Mouse (Mus musculus) thymus, adult 18-20 months (tissue): ENCODE measurements at regions not wholly inside any gene's neighbourhood (a gene's known extent, or its start where the extent isn't known, plus 50 kb on each side); places are given as distances from the start of the nearest gene placed in this dataset.
"Not testable (repeated sequence)": the region's sequence is repeated elsewhere in the genome, so short reads cannot be mapped to it uniquely, and the experiment has no call there.

Source experiments
- DNase-seq, 2 experiments: peaks; one replicate each; pipeline ENCODE4 v3.0.0; 2022; ENCODE audit warnings: mixed read lengths in 2 of 2

GRCm38 (mm10) chr6:95058017-95058416 lies 59.0 kb upstream of the Kbtbd8 start:
- no peak for DNase-seq

GRCm38 (mm10) chr6:95056222-95056621 lies 60.8 kb upstream of the Kbtbd8 start:
- no peak for DNase-seq

GRCm38 (mm10) chr6:95053717-95054382 lies 63.2 kb upstream of the Kbtbd8 start:
- no peak for DNase-seq

- DNase-seq: not testable (repeated sequence)
Observed at GRCm38 (mm10) chr6:95041351-95041750, 75.7 kb upstream of the Kbtbd8 start.

- DNase-seq: no peak
Observed at GRCm38 (mm10) chr6:95024239-95024638, 92.8 kb upstream of the Kbtbd8 start.

- DNase-seq: no peak
Observed at GRCm38 (mm10) chr6:95021724-95022123, 95.3 kb upstream of the Kbtbd8 start.

- DNase-seq: no peak
Observed at GRCm38 (mm10) chr6:95017911-95018310, 99.1 kb upstream of the Kbtbd8 start.

- DNase-seq: no peak
Observed at GRCm38 (mm10) chr6:95017484-95017883, 99.6 kb upstream of the Kbtbd8 start.

- DNase-seq: no peak
Observed at GRCm38 (mm10) chr6:95013096-95013495, 103.9 kb upstream of the Kbtbd8 start.

GRCm38 (mm10) chr6:95006485-95006884 lies 110.6 kb upstream of the Kbtbd8 start:
- no peak for DNase-seq

GRCm38 (mm10) chr6:95003716-95004115 lies 113.3 kb upstream of the Kbtbd8 start:
- no peak for DNase-seq

- no peak for DNase-seq
Observed at GRCm38 (mm10) chr6:94999562-94999961, 117.5 kb upstream of the Kbtbd8 start.

- DNase-seq: no peak
Observed at GRCm38 (mm10) chr6:94999002-94999401, 118.0 kb upstream of the Kbtbd8 start.

- no peak for DNase-seq
Observed at GRCm38 (mm10) chr6:94998371-94998770, 118.7 kb upstream of the Kbtbd8 start.

- no peak for DNase-seq
Observed at GRCm38 (mm10) chr6:94994376-94994775, 122.7 kb upstream of the Kbtbd8 start.

- DNase-seq: no peak
Observed at GRCm38 (mm10) chr6:94987427-94987826, 129.6 kb upstream of the Kbtbd8 start.

GRCm38 (mm10) chr6:94986346-94986745 lies 130.7 kb upstream of the Kbtbd8 start:
- DNase-seq: no peak

- DNase-seq: no peak
Observed at GRCm38 (mm10) chr6:94984411-94984895, 132.6 kb upstream of the Kbtbd8 start.

GRCm38 (mm10) chr6:94968683-94969082 lies 148.4 kb upstream of the Kbtbd8 start:
- no peak for DNase-seq

GRCm38 (mm10) chr6:94966962-94967361 lies 150.1 kb upstream of the Kbtbd8 start:
- no peak for DNase-seq

GRCm38 (mm10) chr6:94963204-94963603 lies 153.8 kb upstream of the Kbtbd8 start:
- no peak for DNase-seq

GRCm38 (mm10) chr6:94962411-94963087 lies 154.5 kb upstream of the Kbtbd8 start:
- no peak for DNase-seq

- DNase-seq: no peak
Observed at GRCm38 (mm10) chr6:94961821-94962220, 155.2 kb upstream of the Kbtbd8 start.

- DNase-seq: no peak
Observed at GRCm38 (mm10) chr6:94957990-94958389, 159.1 kb upstream of the Kbtbd8 start.
